Comparison of ENCODE assay signal across 7 mouse cellular contexts in genomic region chr2:122348531-122349131, GRCm38 (mm10). TPM values are rescaled to one million over a fixed set of nuclear protein-coding genes. Genes with fewer than 3 reads are reported as not detected.
DNase-seq lines count a peak whose midpoint lies in the region; ATAC-seq and TF ChIP-seq lines count a peak whose summit lies in the region.

No protein-coding gene starts in this region.

- TF ChIP-seq CTCF in kidney, adult 2 months (conservative IDR thresholded peaks at IDR 0.05; ENCODE audit: insufficient read depth, insufficient read length, low read depth, low read length): peak; percentile 65

- peaks cover 2% of the 10 kb centered on the region; the same call in 1 of the 2 replicates for H3K4me1 ChIP-seq in embryonic facial prominence, embryonic 11.5 days (ENCODE audit: control insufficient read depth, insufficient read depth, low read length)
- peaks cover 11% of the 10 kb centered on the region for H3K4me1 ChIP-seq in kidney, adult 2 months (ENCODE audit: control insufficient read depth, insufficient read depth, low read length)
- H3K4me1 ChIP-seq in limb, embryonic 12.5 days (replicated peaks): peaks cover 21% of the 10 kb centered on the region
- H3K4me1 ChIP-seq in midbrain, embryonic 14.5 days (ENCODE audit: control insufficient read depth, insufficient read depth, low read length): peaks cover 48% of the 10 kb centered on the region

- H3K27me3 ChIP-seq in embryonic facial prominence, embryonic 11.5 days (ENCODE audit: control insufficient read depth, insufficient read depth, low read length): no peaks in the 10 kb centered on the region
- no peaks in the 10 kb centered on the region for H3K27me3 ChIP-seq in kidney, adult 2 months (replicated peaks; ENCODE audit: control insufficient read depth, insufficient read depth, low read length)
- H3K27me3 ChIP-seq in limb, embryonic 12.5 days: no peaks in the 10 kb centered on the region
- no peaks in the 10 kb centered on the region for H3K27me3 ChIP-seq in midbrain, embryonic 14.5 days (ENCODE audit: control insufficient read depth, insufficient read depth, low read length)

- H3K27ac ChIP-seq in embryonic facial prominence, embryonic 11.5 days (replicated peaks; ENCODE audit: low read depth, low read length): peak overlapping the region; percentile 94
- peak overlapping the region; percentile 75 for H3K27ac ChIP-seq in kidney, adult 2 months (ENCODE audit: insufficient read depth, low read depth, low read length)
- peak overlapping the region; percentile 98 for H3K27ac ChIP-seq in limb, embryonic 12.5 days
- H3K27ac ChIP-seq in midbrain, embryonic 14.5 days (replicated peaks; ENCODE audit: low read depth, low read length): peak overlapping the region; percentile 100

- peak overlapping the region; percentile 41 for H3K4me3 ChIP-seq in embryonic facial prominence, embryonic 11.5 days (ENCODE audit: low read depth, low read length)
- H3K4me3 ChIP-seq in kidney, adult 2 months (ENCODE audit: insufficient read depth, low read depth, low read length): peak overlapping the region; percentile 80
- H3K4me3 ChIP-seq in limb, embryonic 12.5 days (replicated peaks): peak overlapping the region; percentile 54
- peak overlapping the region; percentile 51 for H3K4me3 ChIP-seq in midbrain, embryonic 14.5 days (replicated peaks; ENCODE audit: low read depth, low read length)

- DNase-seq in adrenal gland, postnatal 25 days: peak; percentile 90
- peak; percentile 90 for DNase-seq in embryonic facial prominence, embryonic 11.5 days (ENCODE audit: low spot score)
- DNase-seq in heart, adult 18-20 months: peak; percentile 94
- peak; percentile 90 for DNase-seq in kidney, adult 2 months
- DNase-seq in midbrain, embryonic 14.5 days: peak; percentile 94
- DNase-seq in spleen, adult 12 weeks (ENCODE audit: low spot score): peak; percentile 72

- WGBS in embryonic facial prominence, embryonic 11.5 days: under 1% methylated on average over 54 of the region's 63 CpGs
- WGBS in kidney, adult 2 months: 1% methylated on average over 59 of the region's 63 CpGs
- under 1% methylated on average over 53 of the region's 63 CpGs for WGBS in limb, embryonic 12.5 days
- under 1% methylated on average over 59 of the region's 63 CpGs for WGBS in midbrain, embryonic 14.5 days

- peak overlapping the region; percentile 65 for H3K4me2 ChIP-seq in embryonic facial prominence, embryonic 11.5 days (ENCODE audit: low read depth, low read length)
- H3K4me2 ChIP-seq in limb, embryonic 12.5 days: peak overlapping the region; percentile 69
- H3K4me2 ChIP-seq in midbrain, embryonic 14.5 days (ENCODE audit: low read length): peak overlapping the region; percentile 70

- H3K9me3 ChIP-seq in embryonic facial prominence, embryonic 11.5 days (replicated peaks; ENCODE audit: control insufficient read depth, low read length): no peaks in the 10 kb centered on the region
- no peaks in the 10 kb centered on the region for H3K9me3 ChIP-seq in limb, embryonic 12.5 days
- H3K9me3 ChIP-seq in midbrain, embryonic 14.5 days (ENCODE audit: control insufficient read depth, low read length): no peaks in the 10 kb centered on the region

- no peaks in the 10 kb centered on the region for H3K36me3 ChIP-seq in embryonic facial prominence, embryonic 11.5 days (replicated peaks; ENCODE audit: control insufficient read depth, insufficient read depth, low read depth, low read length)
- H3K36me3 ChIP-seq in kidney, adult 2 months (ENCODE audit: control insufficient read depth, insufficient read depth, low read length): no peaks in the 10 kb centered on the region
- H3K36me3 ChIP-seq in limb, embryonic 12.5 days: peaks cover 11% of the 10 kb centered on the region
- H3K36me3 ChIP-seq in midbrain, embryonic 14.5 days (ENCODE audit: control insufficient read depth, insufficient read depth, low read length): peaks cover 10% of the 10 kb centered on the region

- peak overlapping the region; percentile 78 for H3K9ac ChIP-seq in embryonic facial prominence, embryonic 11.5 days (replicated peaks; ENCODE audit: low read length)
- H3K9ac ChIP-seq in limb, embryonic 12.5 days (replicated peaks): peak overlapping the region; percentile 81
- peak overlapping the region; percentile 96 for H3K9ac ChIP-seq in midbrain, embryonic 14.5 days (replicated peaks; ENCODE audit: low read length)

- TF ChIP-seq POLR2A in kidney, adult 2 months (IDR thresholded peaks at IDR 0.05; ENCODE audit: low read depth, low read length): no peak

- ATAC-seq in embryonic facial prominence, embryonic 11.5 days (replicated peaks; ENCODE audit: insufficient number of reproducible peaks, low FRiP score, low TSS enrichment, low read depth): peak; percentile 87
- ATAC-seq in limb, embryonic 12.5 days (ENCODE audit: insufficient number of reproducible peaks, insufficient read depth, low FRiP score, low TSS enrichment, low read depth): peak; percentile 85
- peak; percentile 84 for ATAC-seq in midbrain, embryonic 14.5 days (ENCODE audit: low FRiP score, low TSS enrichment)

RNA-seq across cellular contexts. Expression of gene Shf, which starts 20.3 kb away (rescaled TPM):
- 5.8 and 11.4 TPM in 2 replicates for total RNA-seq in adrenal gland, postnatal 25 days (2021)
- polyA plus RNA-seq in embryonic facial prominence, embryonic 11.5 days (2014; fragmentation: Nextera tagmentation; extraction: Ambion mirVana): 7.5 and 8.6 TPM in 2 replicates
- total RNA-seq in heart, adult 18-20 months (2021): 1 to 10 TPM; 5.1 to 5.3 TPM
- 14.7 and 16.2 TPM in 2 replicates for polyA plus RNA-seq in kidney, adult 2 months (2012; rRNA removed)
- polyA plus RNA-seq in limb, embryonic 12.5 days (2016; fragmentation: Nextera tagmentation; extraction: Ambion mirVana): 5.4 and 6.5 TPM in 2 replicates
- polyA plus RNA-seq in midbrain, embryonic 14.5 days (2014; fragmentation: Nextera tagmentation; extraction: Ambion mirVana): 15.9 and 19.2 TPM in 2 replicates

RNA-seq across cellular contexts. Expression of gene Duox1, which starts 33.2 kb away (rescaled TPM):
- total RNA-seq in adrenal gland, postnatal 25 days (2021): not detected in 2 replicates
- polyA plus RNA-seq in embryonic facial prominence, embryonic 11.5 days (2014; fragmentation: Nextera tagmentation; extraction: Ambion mirVana): 0.06 and 0.10 TPM in 2 replicates
- total RNA-seq in heart, adult 18-20 months (2021): under 1 TPM; 0.17 to 0.28 TPM
- polyA plus RNA-seq in kidney, adult 2 months (2012; rRNA removed): 0.20 and 0.31 TPM in 2 replicates
- 0.13 and 0.22 TPM in 2 replicates for polyA plus RNA-seq in limb, embryonic 12.5 days (2016; fragmentation: Nextera tagmentation; extraction: Ambion mirVana)
- polyA plus RNA-seq in midbrain, embryonic 14.5 days (2014; fragmentation: Nextera tagmentation; extraction: Ambion mirVana): 0.18 and 0.22 TPM in 2 replicates

RNA-seq across cellular contexts. Expression of gene Duoxa1, which starts 35.1 kb away (rescaled TPM):
- not detected in 2 replicates for total RNA-seq in adrenal gland, postnatal 25 days (2021)
- 0.90 TPM in 1 of 2 replicates, not detected in the other for polyA plus RNA-seq in embryonic facial prominence, embryonic 11.5 days (2014; fragmentation: Nextera tagmentation; extraction: Ambion mirVana)
- total RNA-seq in heart, adult 18-20 months (2021): under 1 TPM in 1 of 2 experiments, not detected in 1; 0.25 TPM
- 0.28 and 0.35 TPM in 2 replicates for polyA plus RNA-seq in kidney, adult 2 months (2012; rRNA removed)
- polyA plus RNA-seq in limb, embryonic 12.5 days (2016; fragmentation: Nextera tagmentation; extraction: Ambion mirVana): 1.1 and 1.2 TPM in 2 replicates
- 0.25 TPM in 1 of 2 replicates, not detected in the other for polyA plus RNA-seq in midbrain, embryonic 14.5 days (2014; fragmentation: Nextera tagmentation; extraction: Ambion mirVana)

RNA-seq across cellular contexts. Expression of gene Duoxa2, which starts 49.9 kb away (rescaled TPM):
- total RNA-seq in adrenal gland, postnatal 25 days (2021): not detected in 2 replicates
- polyA plus RNA-seq in embryonic facial prominence, embryonic 11.5 days (2014; fragmentation: Nextera tagmentation; extraction: Ambion mirVana): not detected in 2 replicates
- total RNA-seq in heart, adult 18-20 months (2021): under 1 TPM in 1 of 2 experiments, not detected in 1; 0.18 TPM
- 0.20 TPM in 1 of 2 replicates, not detected in the other for polyA plus RNA-seq in kidney, adult 2 months (2012; rRNA removed)
- polyA plus RNA-seq in limb, embryonic 12.5 days (2016; fragmentation: Nextera tagmentation; extraction: Ambion mirVana): not detected in 2 replicates
- 0.23 TPM in 1 of 2 replicates, not detected in the other for polyA plus RNA-seq in midbrain, embryonic 14.5 days (2014; fragmentation: Nextera tagmentation; extraction: Ambion mirVana)

RNA-seq across cellular contexts. Expression of gene Duox2, which starts 50.4 kb away (rescaled TPM):
- total RNA-seq in adrenal gland, postnatal 25 days (2021): 0.19 TPM in 1 of 2 replicates, not detected in the other
- polyA plus RNA-seq in embryonic facial prominence, embryonic 11.5 days (2014; fragmentation: Nextera tagmentation; extraction: Ambion mirVana): not detected in 2 replicates
- total RNA-seq in heart, adult 18-20 months (2021): under 1 TPM; 0.27 to 0.44 TPM
- polyA plus RNA-seq in kidney, adult 2 months (2012; rRNA removed): 0.05 and 0.17 TPM in 2 replicates
- not detected in 2 replicates for polyA plus RNA-seq in limb, embryonic 12.5 days (2016; fragmentation: Nextera tagmentation; extraction: Ambion mirVana)
- polyA plus RNA-seq in midbrain, embryonic 14.5 days (2014; fragmentation: Nextera tagmentation; extraction: Ambion mirVana): 0.04 TPM in 1 of 2 replicates, not detected in the other

Comparison
In these comparisons a context has a peak if more than half of its experiments do, and no peak if none do; other contexts are left out.
1. Peak in every context shown above with its lines: DNase-seq, ATAC-seq, H3K4me3 ChIP-seq and H3K27ac ChIP-seq.